In genomic region chr4:155188803-155189202, GRCm38 (mm10) we compare ENCODE assay signal across 15 mouse cellular contexts. TPM values are rescaled to one million over a fixed set of nuclear protein-coding genes. Genes with fewer than 3 reads are reported as not detected.
A peak's percentile ranks its signal among the peaks of the same experiment; 100 is the strongest.
DNase-seq lines count a peak whose midpoint lies in the region; ATAC-seq lines count a peak whose summit lies in the region.
"Had no signal": no experiment of that assay in that cellular context is flagged by ENCODE, and none has a peak within 500 bp of the region (broad histone marks: within the 10 kb centered on the region; RNA-seq: fewer than 3 reads in every experiment).

No protein-coding gene starts in this region.

- no peaks in the 10 kb centered on the region for H3K27me3 ChIP-seq in forebrain, embryonic 10.5 days (ENCODE audit: poor library complexity, severe bottlenecking)
- no peaks in the 10 kb centered on the region for H3K27me3 ChIP-seq in forebrain, embryonic 13.5 days
- no peaks in the 10 kb centered on the region for H3K27me3 ChIP-seq in hindbrain, embryonic 12.5 days
- no peaks in the 10 kb centered on the region for H3K27me3 ChIP-seq in hindbrain, embryonic 16.5 days (replicated peaks; ENCODE audit: control insufficient read depth, insufficient read depth, low read length)
- no peaks in the 10 kb centered on the region for H3K27me3 ChIP-seq in midbrain, embryonic 11.5 days (ENCODE audit: control insufficient read depth, insufficient read depth, low read length)
- H3K27me3 ChIP-seq in midbrain, embryonic 15.5 days (replicated peaks), result no peaks in the 10 kb centered on the region
- H3K27me3 ChIP-seq in stomach, embryonic 16.5 days (ENCODE audit: control insufficient read depth, insufficient read depth, low read length), result no peaks in the 10 kb centered on the region
- H3K27me3 ChIP-seq: forebrain, embryonic 15.5 days had no signal

- H3K27ac ChIP-seq in forebrain, embryonic 10.5 days, result peak overlapping the region; percentile 86
- H3K27ac ChIP-seq in forebrain, embryonic 13.5 days, result no peak overlapping the region
- peak overlapping the region; percentile 52; the same call in 1 of the 2 replicates for H3K27ac ChIP-seq in hindbrain, embryonic 12.5 days
- no peak overlapping the region for H3K27ac ChIP-seq in hindbrain, embryonic 16.5 days (ENCODE audit: low read depth, low read length)
- H3K27ac ChIP-seq in midbrain, embryonic 11.5 days (ENCODE audit: low read depth, low read length), result peak overlapping the region; percentile 41; the same call in 1 of the 2 replicates
- H3K27ac ChIP-seq in midbrain, embryonic 15.5 days, result no peak overlapping the region
- H3K27ac ChIP-seq in stomach, embryonic 16.5 days (ENCODE audit: low read length), result no peak overlapping the region
- H3K27ac ChIP-seq: forebrain, embryonic 15.5 days had no signal

- H3K9me3 ChIP-seq in forebrain, embryonic 10.5 days, result no peaks in the 10 kb centered on the region
- no peaks in the 10 kb centered on the region for H3K9me3 ChIP-seq in forebrain, embryonic 13.5 days (replicated peaks)
- H3K9me3 ChIP-seq in hindbrain, embryonic 12.5 days (replicated peaks), result no peaks in the 10 kb centered on the region
- H3K9me3 ChIP-seq in hindbrain, embryonic 16.5 days (ENCODE audit: control insufficient read depth, low read length), result no peaks in the 10 kb centered on the region
- H3K9me3 ChIP-seq in midbrain, embryonic 11.5 days (ENCODE audit: control insufficient read depth, low read length), result no peaks in the 10 kb centered on the region
- H3K9me3 ChIP-seq in midbrain, embryonic 15.5 days, result no peaks in the 10 kb centered on the region
- no peaks in the 10 kb centered on the region for H3K9me3 ChIP-seq in stomach, embryonic 16.5 days (replicated peaks; ENCODE audit: control insufficient read depth, low read length)
- H3K9me3 ChIP-seq: forebrain, embryonic 15.5 days had no signal

- no peak for DNase-seq in forebrain, embryonic 10.5 days (ENCODE audit: extremely low spot score, low spot score)
- no peak for DNase-seq in midbrain, embryonic 11.5 days (ENCODE audit: low spot score, missing footprints)
- DNase-seq: adrenal gland, postnatal 36 days; cerebellum, adult 18-20 months; gastrocnemius, postnatal 10 days; layer of hippocampus, adult 9-11 months; lung, postnatal 36 days had no signal

- H3K4me1 ChIP-seq in forebrain, embryonic 10.5 days, result peaks cover 94% of the 10 kb centered on the region
- peaks cover 84% of the 10 kb centered on the region for H3K4me1 ChIP-seq in forebrain, embryonic 13.5 days
- H3K4me1 ChIP-seq in hindbrain, embryonic 12.5 days, result peaks cover 80% of the 10 kb centered on the region
- peaks cover 49% of the 10 kb centered on the region for H3K4me1 ChIP-seq in hindbrain, embryonic 16.5 days (ENCODE audit: control insufficient read depth, insufficient read depth, low read depth, low read length)
- H3K4me1 ChIP-seq in midbrain, embryonic 11.5 days (ENCODE audit: control insufficient read depth, insufficient read depth, low read length), result peaks cover 36% of the 10 kb centered on the region
- H3K4me1 ChIP-seq in midbrain, embryonic 15.5 days, result peaks cover 53% of the 10 kb centered on the region
- H3K4me1 ChIP-seq in stomach, embryonic 16.5 days (ENCODE audit: control insufficient read depth, insufficient read depth, low read length), result peaks cover 73% of the 10 kb centered on the region

- ATAC-seq in forebrain, embryonic 13.5 days, result no peak
- no peak for ATAC-seq in hindbrain, embryonic 12.5 days (ENCODE audit: low FRiP score)
- ATAC-seq in hindbrain, embryonic 16.5 days, result no peak
- no peak for ATAC-seq in midbrain, embryonic 11.5 days (ENCODE audit: low FRiP score)
- no peak for ATAC-seq in midbrain, embryonic 15.5 days (replicated peaks)
- no peak for ATAC-seq in stomach, embryonic 16.5 days (ENCODE audit: insufficient read depth, low FRiP score)
- no peak for ATAC-seq in megakaryocyte progenitor cell, adult 5-6 weeks (replicated peaks; ENCODE audit: poor library complexity)
- ATAC-seq: inflammation-experienced regulatory T-cells, adult 6 months had no signal

- H3K9ac ChIP-seq in forebrain, embryonic 13.5 days, result no peak overlapping the region
- no peak overlapping the region for H3K9ac ChIP-seq in hindbrain, embryonic 12.5 days
- H3K9ac ChIP-seq in hindbrain, embryonic 16.5 days (ENCODE audit: low read depth, low read length), result no peak overlapping the region
- H3K9ac ChIP-seq in midbrain, embryonic 11.5 days (ENCODE audit: low read length), result no peak overlapping the region; the same call in 1 of the 2 replicates
- no peak overlapping the region for H3K9ac ChIP-seq in midbrain, embryonic 15.5 days
- peak overlapping the region; percentile 6; the same call in 1 of the 2 replicates for H3K9ac ChIP-seq in stomach, embryonic 16.5 days (ENCODE audit: low read length)
- H3K9ac ChIP-seq: forebrain, embryonic 15.5 days had no signal

- H3K4me2 ChIP-seq in forebrain, embryonic 13.5 days, result no peak overlapping the region
- no peak overlapping the region for H3K4me2 ChIP-seq in hindbrain, embryonic 12.5 days (replicated peaks)
- H3K4me2 ChIP-seq in hindbrain, embryonic 16.5 days (ENCODE audit: low read length), result no peak overlapping the region
- no peak overlapping the region for H3K4me2 ChIP-seq in midbrain, embryonic 11.5 days
- H3K4me2 ChIP-seq in midbrain, embryonic 15.5 days, result no peak overlapping the region
- no peak overlapping the region for H3K4me2 ChIP-seq in stomach, embryonic 16.5 days (ENCODE audit: low read depth, low read length)
- H3K4me2 ChIP-seq: forebrain, embryonic 15.5 days had no signal

- peak overlapping the region; percentile 12; the same call in 1 of the 2 replicates for H3K4me3 ChIP-seq in forebrain, embryonic 10.5 days
- H3K4me3 ChIP-seq in forebrain, embryonic 13.5 days, result no peak overlapping the region
- no peak overlapping the region for H3K4me3 ChIP-seq in hindbrain, embryonic 12.5 days
- no peak overlapping the region for H3K4me3 ChIP-seq in hindbrain, embryonic 16.5 days (ENCODE audit: low read length)
- H3K4me3 ChIP-seq in midbrain, embryonic 11.5 days (ENCODE audit: low read depth, low read length), result no peak overlapping the region
- H3K4me3 ChIP-seq in midbrain, embryonic 15.5 days, result no peak overlapping the region
- no peak overlapping the region for H3K4me3 ChIP-seq in stomach, embryonic 16.5 days (replicated peaks; ENCODE audit: low read length)
- H3K4me3 ChIP-seq: forebrain, embryonic 15.5 days had no signal

- peaks cover 18% of the 10 kb centered on the region for H3K36me3 ChIP-seq in forebrain, embryonic 10.5 days (replicated peaks)
- H3K36me3 ChIP-seq in forebrain, embryonic 13.5 days (ENCODE audit: poor library complexity, severe bottlenecking), result no peaks in the 10 kb centered on the region
- no peaks in the 10 kb centered on the region for H3K36me3 ChIP-seq in hindbrain, embryonic 12.5 days
- H3K36me3 ChIP-seq in hindbrain, embryonic 16.5 days (ENCODE audit: control insufficient read depth, insufficient read depth, low read length), result no peaks in the 10 kb centered on the region
- H3K36me3 ChIP-seq in midbrain, embryonic 11.5 days (ENCODE audit: control insufficient read depth, insufficient read depth, low read length), result no peaks in the 10 kb centered on the region
- no peaks in the 10 kb centered on the region for H3K36me3 ChIP-seq in midbrain, embryonic 15.5 days (replicated peaks)
- no peaks in the 10 kb centered on the region for H3K36me3 ChIP-seq in stomach, embryonic 16.5 days (ENCODE audit: control insufficient read depth, insufficient read depth, low read length)
- H3K36me3 ChIP-seq: forebrain, embryonic 15.5 days had no signal

RNA-seq across cellular contexts. Expression of gene Ski, which starts 33.6 kb away (rescaled TPM):
- 8.6 and 9.7 TPM in 2 replicates for polyA plus RNA-seq in forebrain, embryonic 10.5 days (2016; fragmentation: Nextera tagmentation; extraction: Ambion mirVana)
- 11.3 and 12.0 TPM in 2 replicates for polyA plus RNA-seq in forebrain, embryonic 13.5 days (2015; fragmentation: Nextera tagmentation; extraction: Ambion mirVana)
- polyA plus RNA-seq in hindbrain, embryonic 12.5 days (2016; fragmentation: Nextera tagmentation; extraction: Ambion mirVana), result 12.6 and 13.5 TPM in 2 replicates
- 11.1 TPM in 2 replicates for polyA plus RNA-seq in hindbrain, embryonic 16.5 days (2015; fragmentation: Nextera tagmentation; extraction: Ambion mirVana)
- polyA plus RNA-seq in midbrain, embryonic 11.5 days (2014; fragmentation: Nextera tagmentation; extraction: Ambion mirVana), result 12.7 and 13.6 TPM in 2 replicates
- 10.1 and 10.8 TPM in 2 replicates for polyA plus RNA-seq in midbrain, embryonic 15.5 days (2015; fragmentation: Nextera tagmentation; extraction: Ambion mirVana)
- 17.7 and 17.9 TPM in 2 replicates for polyA plus RNA-seq in stomach, embryonic 16.5 days (2015; fragmentation: Nextera tagmentation; extraction: Ambion mirVana)
- total RNA-seq in megakaryocyte progenitor cell, adult 5-6 weeks (2015), result 16.9 and 19.7 TPM in 2 replicates
- 5.0 and 5.7 TPM in 2 replicates for total RNA-seq in megakaryocyte progenitor cell, adult 5-6 weeks (2017)

Comparison
In these comparisons a context has a peak if more than half of its experiments do, and no peak if none do; other contexts are left out.
1. H3K27ac ChIP-seq: peak in forebrain, embryonic 10.5 days (single experiment), hindbrain, embryonic 12.5 days (single experiment) and midbrain, embryonic 11.5 days (single experiment); none in forebrain, embryonic 13.5 days (single experiment), hindbrain, embryonic 16.5 days (single experiment), midbrain, embryonic 15.5 days (single experiment) and stomach, embryonic 16.5 days (single experiment).